Comparison of ENCODE assay signal across 23 mouse cellular contexts in the genomic region with DNA sequence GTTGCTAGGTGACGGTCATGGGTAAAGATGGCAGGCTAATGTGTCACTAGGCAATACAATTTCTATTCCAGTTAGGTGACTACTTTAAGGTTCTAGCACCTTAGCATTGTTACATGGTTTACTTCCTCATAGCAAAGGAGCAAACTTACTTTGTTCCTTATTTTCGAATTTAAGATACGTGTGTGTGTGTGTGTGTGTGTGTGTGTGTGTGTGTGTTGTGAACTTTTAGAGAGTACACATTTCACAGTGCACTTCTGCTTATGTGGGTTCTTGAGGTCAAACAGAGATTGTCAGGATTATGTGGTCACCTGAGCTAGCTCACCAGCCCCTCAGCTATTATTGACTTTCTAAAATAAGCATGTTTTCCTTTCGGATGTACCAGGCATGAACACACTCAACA.
A peak's percentile ranks its signal among the peaks of the same experiment; 100 is the strongest.
DNase-seq lines count a peak whose midpoint lies in the region; ATAC-seq lines count a peak whose summit lies in the region.
"Had no signal": no experiment of that assay in that cellular context is flagged by ENCODE, and none has a peak within 500 bp of the region (broad histone marks: within the 10 kb centered on the region; RNA-seq: fewer than 3 reads in every experiment).

No protein-coding gene starts in this region.

- H3K9ac ChIP-seq in hindbrain, embryonic 12.5 days: no peak overlapping the region
- H3K9ac ChIP-seq: embryonic facial prominence, embryonic 13.5 days; forebrain, embryonic 12.5 days; forebrain, embryonic 15.5 days; hindbrain, embryonic 15.5 days had no signal

- peak; percentile 16 for DNase-seq in MEL-GATA-1-ER (ENCODE audit: extremely low read depth, low read depth)
- no peak for DNase-seq in left cerebral cortex, postnatal 36 days (ENCODE audit: low spot score in 2 of 2)
- DNase-seq in natural killer cell, adult 2 months (ENCODE audit: low spot score in 2 of 2): no peak
- DNase-seq: adrenal gland, adult 2 months; adrenal gland, postnatal 14 days; cerebellum, adult 11 months; cerebellum, adult 2 months; cerebellum, adult 9-11 months; cerebellum, postnatal 25 days; embryo, embryonic 11 days; gastrocnemius, postnatal 36 days; heart, adult 11 months had no signal

- H3K9me3 ChIP-seq in hindbrain, embryonic 12.5 days (replicated peaks): no peaks in the 10 kb centered on the region
- H3K9me3 ChIP-seq: embryonic facial prominence, embryonic 10.5 days; embryonic facial prominence, embryonic 13.5 days; forebrain, embryonic 12.5 days; forebrain, embryonic 15.5 days; hindbrain, embryonic 10.5 days; hindbrain, embryonic 15.5 days had no signal

- H3K36me3 ChIP-seq in hindbrain, embryonic 12.5 days: no peaks in the 10 kb centered on the region
- H3K36me3 ChIP-seq: embryonic facial prominence, embryonic 10.5 days; embryonic facial prominence, embryonic 13.5 days; forebrain, embryonic 12.5 days; hindbrain, embryonic 10.5 days had no signal

- H3K4me3 ChIP-seq in hindbrain, embryonic 12.5 days: no peak overlapping the region
- H3K4me3 ChIP-seq: embryonic facial prominence, embryonic 10.5 days; embryonic facial prominence, embryonic 13.5 days; erythroblast, embryonic 14.5 days; forebrain, embryonic 12.5 days; forebrain, embryonic 15.5 days; hindbrain, embryonic 10.5 days; hindbrain, embryonic 15.5 days had no signal

- no peak overlapping the region for H3K27ac ChIP-seq in hindbrain, embryonic 12.5 days
- H3K27ac ChIP-seq: embryonic facial prominence, embryonic 10.5 days; embryonic facial prominence, embryonic 13.5 days; forebrain, embryonic 12.5 days; forebrain, embryonic 15.5 days; hindbrain, embryonic 10.5 days; hindbrain, embryonic 15.5 days had no signal

- peak; percentile 25 to 52; a peak in 3 of 4 replicates for ATAC-seq in hematopoietic stem cell, adult 5-6 weeks (replicated peaks in 1 of 2; ENCODE audit: insufficient read depth in 1 of 2, low FRiP score in 2 of 2, low TSS enrichment in 1 of 2, low read depth in 1 of 2, poor library complexity in 2 of 2, severe bottlenecking in 2 of 2)
- peak; percentile 55; the same call in 1 of the 2 replicates for ATAC-seq in neutrophil, adult 5-6 weeks (ENCODE audit: extremely low read depth, insufficient number of reproducible peaks, low FRiP score, poor library complexity, severe bottlenecking)
- ATAC-seq in hindbrain, embryonic 12.5 days (ENCODE audit: low FRiP score): no peak
- ATAC-seq: forebrain, embryonic 15.5 days had no signal

- no peak overlapping the region for H3K4me2 ChIP-seq in hindbrain, embryonic 12.5 days (replicated peaks)
- H3K4me2 ChIP-seq: embryonic facial prominence, embryonic 13.5 days; forebrain, embryonic 12.5 days; forebrain, embryonic 15.5 days; heart, embryonic 11.5 days; hindbrain, embryonic 15.5 days had no signal

- H3K4me1 ChIP-seq in hindbrain, embryonic 12.5 days: no peaks in the 10 kb centered on the region
- H3K4me1 ChIP-seq: embryonic facial prominence, embryonic 10.5 days; embryonic facial prominence, embryonic 13.5 days; forebrain, embryonic 12.5 days; forebrain, embryonic 15.5 days; hindbrain, embryonic 10.5 days; hindbrain, embryonic 15.5 days had no signal

- WGBS in hindbrain, embryonic 12.5 days: 92% methylated on average over 4 of the region's 4 CpGs

- no peaks in the 10 kb centered on the region for H3K27me3 ChIP-seq in hindbrain, embryonic 12.5 days
- H3K27me3 ChIP-seq: embryonic facial prominence, embryonic 13.5 days; forebrain, embryonic 12.5 days; forebrain, embryonic 15.5 days; hindbrain, embryonic 15.5 days had no signal

- intact Hi-C loops in left cerebral cortex, postnatal 36 days (cut with DNase I): no loop called here
